Mouse (Mus musculus) neural tube, embryonic 14.5 days (tissue): ENCODE data around the gene Triap1. TPM values are rescaled to one million over a fixed set of nuclear protein-coding genes. Genes with fewer than 3 reads are reported as not detected.
A peak's percentile ranks its signal among the peaks of the same experiment; 100 is the strongest.
"Not testable (repeated sequence)": the region's sequence is repeated elsewhere in the genome, so short reads cannot be mapped to it uniquely, and the experiment has no call there.

Experiments used
- ATAC-seq: fragments of 200-750 bp; cut with Nextera tagmentation; 2 replicates; pipeline ENCODE4 v1.8.0; 2017; ENCODE audit warnings: low read depth, mild to moderate bottlenecking, moderate TSS enrichment, moderate library complexity
- H3K27ac ChIP-seq: fragments of 300-500 bp; sonication (generic); 2 replicates; pipeline ENCODE4 v1.5.1; 2014; ENCODE audit warnings: low read depth, mild to moderate bottlenecking, control low read depth, low read length, moderate library complexity, mixed read lengths
- H3K27me3 ChIP-seq: fragments of 300-500 bp; sonication (generic); 2 replicates; pipeline ENCODE4 v1.6.1; 2014; ENCODE audit warnings: low read length; ENCODE audit not compliant: control insufficient read depth, insufficient read depth
- H3K36me3 ChIP-seq: fragments of 300-500 bp; sonication (generic); 2 replicates; pipeline ENCODE4 v1.6.1; 2014; ENCODE audit warnings: low read length, mixed read lengths; ENCODE audit not compliant: control insufficient read depth, insufficient read depth
- H3K4me1 ChIP-seq: fragments of 300-500 bp; sonication (generic); 2 replicates; pipeline ENCODE4 v1.6.1; 2014; ENCODE audit warnings: low read length; ENCODE audit not compliant: control insufficient read depth, insufficient read depth
- H3K4me2 ChIP-seq: fragments of 300-500 bp; sonication (generic); 2 replicates; pipeline ENCODE4 v1.6.1; 2014; ENCODE audit warnings: mild to moderate bottlenecking, low read depth, low read length, control low read depth
- H3K4me3 ChIP-seq: fragments of 300-500 bp; sonication (generic); 2 replicates; pipeline ENCODE4 v1.5.1; 2014; ENCODE audit warnings: low read depth, low read length, control low read depth, mixed read lengths
- H3K9ac ChIP-seq: fragments of 300-500 bp; sonication (generic); replicated peaks from 2 replicates; pipeline ENCODE4 v1.6.1; 2014; ENCODE audit warnings: low read depth, mild to moderate bottlenecking, control low read depth, low read length, mixed read lengths
- H3K9me3 ChIP-seq: fragments of 300-500 bp; sonication (generic); 2 replicates; pipeline ENCODE4 v1.6.1; 2016; ENCODE audit warnings: low read length; ENCODE audit not compliant: control insufficient read depth
- WGBS: fragments of 180-500 bp; shearing (Covaris S2); extraction: QIAGEN DNeasy Blood & Tissue Kit; methylation state at CpG from one replicate; pipeline ENCODE4 v1.1.7; 2014; 5-methylcytosine and 5-hydroxymethylcytosine counted together
- polyA plus RNA-seq: library from polyadenylated mRNA; unstranded; fragments of >200 nt; fragmentation: Nextera tagmentation; extraction: Ambion mirVana; gene quantifications from 2 replicates; pipeline ENCODE4 v1.2.1, GENCODE M21; 2014

Gene Triap1
- 54.5 and 59.2 TPM in 2 replicates for polyA plus RNA-seq

- peaks cover 8% of the 10 kb centered on the region for H3K4me1 ChIP-seq
- peak within 1 kb of the TSS; percentile 55 for H3K4me2 ChIP-seq
- H3K27me3 ChIP-seq = no peaks in the 10 kb centered on the region
- peaks cover 25% of the 10 kb centered on the region for H3K36me3 ChIP-seq
- no peaks in the 10 kb centered on the region for H3K9me3 ChIP-seq
- H3K4me3 ChIP-seq = peak within 1 kb of the TSS; percentile 69
- peak within 1 kb of the TSS; percentile 82 for H3K9ac ChIP-seq
- peak; percentile 91 for ATAC-seq
- H3K27ac ChIP-seq = peak within 1 kb of the TSS; percentile 86
- WGBS = under 1% methylated on average over 61 of the region's 62 CpGs
These were observed at the start of gene Triap1, which contains the start of gene Gatc for GRCm38 (mm10) chr5:115340577-115341313. Triap1 (plus strand) TSS chr5:115341225. Gatc (minus strand) TSS chr5:115341178.

GRCm38 (mm10) chr5:115294173-115294572 is 46.9 kb upstream of the Triap1 start:
- Histone ChIP-seq H3K27ac (no peak overlapping the region), H3K9me3 (no peaks in the 10 kb centered on the region), H3K27me3 (no peaks in the 10 kb centered on the region), H3K4me3 (no peak overlapping the region), H3K4me1 (peaks cover 7% of the 10 kb centered on the region; the same call in 1 of the 2 replicates), H3K4me2 (no peak overlapping the region), H3K9ac (no peak overlapping the region), H3K36me3 (peaks cover 49% of the 10 kb centered on the region)
- no peak for ATAC-seq
- 92% methylated on average over 8 of the region's 8 CpGs for WGBS

GRCm38 (mm10) chr5:115296347-115296746 is 44.7 kb upstream of the Triap1 start:
- 85% methylated on average over 10 of the region's 10 CpGs for WGBS
- Histone ChIP-seq H3K4me2 (no peak overlapping the region), H3K9me3 (no peaks in the 10 kb centered on the region), H3K36me3 (peaks cover 37% of the 10 kb centered on the region), H3K4me3 (no peak overlapping the region), H3K9ac (no peak overlapping the region), H3K4me1 (peaks cover 11% of the 10 kb centered on the region), H3K27me3 (no peaks in the 10 kb centered on the region), H3K27ac (no peak overlapping the region)
- ATAC-seq = no peak

DNA sequence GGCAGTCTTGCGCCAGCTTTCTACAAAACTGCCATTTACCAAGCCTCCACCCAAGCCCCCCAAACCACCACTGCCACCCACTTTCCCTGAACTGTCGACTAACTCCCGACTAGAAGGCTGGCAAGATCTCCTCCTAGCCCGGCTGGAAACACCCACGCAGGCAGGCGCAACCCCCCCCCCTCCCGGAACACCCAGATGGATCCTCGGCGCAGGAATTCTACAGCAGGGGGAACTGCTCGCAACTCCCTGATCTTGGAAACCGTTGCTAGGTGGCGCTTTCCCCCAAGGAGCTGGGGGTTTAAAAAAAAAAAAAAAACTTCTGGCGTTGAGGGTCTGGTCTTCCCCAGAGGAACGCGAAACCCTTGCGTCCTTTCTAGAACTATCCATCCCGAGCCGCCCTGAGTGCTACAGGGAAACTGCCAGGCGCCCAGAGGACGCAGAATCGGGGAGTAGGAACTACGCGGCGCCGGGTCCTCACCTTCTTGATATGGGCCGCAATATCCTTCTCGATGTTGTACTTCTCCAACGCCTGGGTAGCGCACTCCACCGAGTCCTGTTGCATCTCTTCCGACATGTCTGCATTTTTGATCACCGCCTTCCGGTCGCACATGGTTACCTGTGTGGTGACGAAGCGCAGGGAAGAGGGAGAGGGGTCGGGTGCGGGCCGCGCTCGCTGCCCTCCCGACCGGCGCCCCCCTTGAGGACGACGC is 40.8 kb upstream of the Triap1 start:
- peaks cover 18% of the 10 kb centered on the region for H3K4me1 ChIP-seq
- H3K36me3 ChIP-seq = peaks cover 21% of the 10 kb centered on the region
- H3K9ac ChIP-seq = peak overlapping the region; percentile 88
- peak overlapping the region; percentile 63 for H3K4me2 ChIP-seq
- peak overlapping the region; percentile 87 for H3K27ac ChIP-seq
- peak overlapping the region; percentile 72 for H3K4me3 ChIP-seq
- peak; percentile 39 for ATAC-seq
- H3K9me3 ChIP-seq = no peaks in the 10 kb centered on the region
- H3K27me3 ChIP-seq = no peaks in the 10 kb centered on the region
- WGBS = under 1% methylated on average over 42 of the region's 46 CpGs

- Histone ChIP-seq H3K9ac (peak within 1 kb of the TSS; percentile 88), H3K4me1 (peaks cover 18% of the 10 kb centered on the region), H3K4me3 (peak within 1 kb of the TSS; percentile 72), H3K36me3 (peaks cover 19% of the 10 kb centered on the region), H3K27ac (peak within 1 kb of the TSS; percentile 87), H3K4me2 (peak within 1 kb of the TSS; percentile 75), H3K9me3 (no peaks in the 10 kb centered on the region), H3K27me3 (no peaks in the 10 kb centered on the region)
- peak; percentile 97 for ATAC-seq
- under 1% methylated on average over 65 of the region's 66 CpGs for WGBS
These were observed 40.0 kb upstream of the Triap1 start, which contains the start of gene Dynll1 for GRCm38 (mm10) chr5:115300792-115301614. Dynll1 (minus strand) TSS chr5:115300999.

- Histone ChIP-seq H3K4me3 (peak overlapping the region; percentile 72), H3K27ac (peak overlapping the region; percentile 64), H3K9me3 (no peaks in the 10 kb centered on the region), H3K4me1 (peaks cover 18% of the 10 kb centered on the region), H3K27me3 (no peaks in the 10 kb centered on the region), H3K36me3 (peaks cover 13% of the 10 kb centered on the region), H3K9ac (peak overlapping the region; percentile 57), H3K4me2 (peak overlapping the region; percentile 75)
- ATAC-seq = no peak
- 29% methylated on average over 13 of the region's 13 CpGs for WGBS
These were observed 39.4 kb upstream of the Triap1 start for GRCm38 (mm10) chr5:115301615-115302014.

GRCm38 (mm10) chr5:115302190-115302589 is 38.8 kb upstream of the Triap1 start:
- Histone ChIP-seq H3K4me1 (peaks cover 18% of the 10 kb centered on the region), H3K36me3 (peaks cover 11% of the 10 kb centered on the region), H3K4me2 (peak overlapping the region; percentile 75; the same call in 1 of the 2 replicates)
- H3K27me3 ChIP-seq, H3K9me3 ChIP-seq, H3K4me3 ChIP-seq, H3K27ac ChIP-seq, ATAC-seq, H3K9ac ChIP-seq: not testable (repeated sequence)
- WGBS = 75% methylated on average over 3 of the region's 7 CpGs

DNA sequence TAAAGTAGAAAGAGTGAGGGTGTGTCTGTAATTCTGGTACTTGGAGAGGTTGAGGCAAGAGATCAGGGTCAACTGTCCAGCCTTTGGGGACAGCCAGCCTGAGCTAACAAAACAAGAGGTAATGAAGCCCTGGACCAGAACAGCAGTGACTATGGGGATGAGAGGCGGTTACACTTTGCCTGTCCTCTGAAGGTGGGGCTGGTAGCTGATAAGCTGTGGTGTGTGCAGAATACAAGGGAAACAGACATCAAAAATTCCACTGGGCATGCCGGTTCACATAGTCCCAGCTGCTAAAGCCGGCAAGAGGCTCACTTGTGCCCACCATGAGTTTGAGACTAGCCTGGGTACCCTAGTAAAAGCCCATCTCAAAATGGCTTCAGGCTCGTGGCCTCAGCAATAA is 28.7 kb upstream of the Triap1 start:
- Histone ChIP-seq H3K4me1 (peaks cover 6% of the 10 kb centered on the region), H3K4me2 (no peak overlapping the region), H3K27me3 (no peaks in the 10 kb centered on the region), H3K9ac (no peak overlapping the region), H3K27ac (no peak overlapping the region), H3K9me3 (no peaks in the 10 kb centered on the region), H3K36me3 (no peaks in the 10 kb centered on the region), H3K4me3 (no peak overlapping the region)
- 87% methylated on average over 4 of the region's 4 CpGs for WGBS
- no peak for ATAC-seq
